9 mouse cellular contexts compared by ENCODE assay signal in genomic region chr7:19023357-19023814, GRCm38 (mm10). TPM values are rescaled to one million over a fixed set of nuclear protein-coding genes. Genes with fewer than 3 reads are reported as not detected.
DNase-seq lines count a peak whose midpoint lies in the region; ATAC-seq and TF ChIP-seq lines count a peak whose summit lies in the region.
"Had no signal": no experiment of that assay in that cellular context is flagged by ENCODE, and none has a peak within 500 bp of the region (broad histone marks: within the 10 kb centered on the region; RNA-seq: fewer than 3 reads in every experiment).

Gene Foxa3, minus strand, starts transcription at chr7:19023538.

- H3K4me2 ChIP-seq in forebrain, embryonic 15.5 days (replicated peaks) = peak within 1 kb of the TSS; percentile 81
- peak within 1 kb of the TSS; percentile 89 for H3K4me2 ChIP-seq in hindbrain, embryonic 13.5 days
- H3K4me2 ChIP-seq in limb, embryonic 14.5 days (replicated peaks; ENCODE audit: low read depth, low read length, severe bottlenecking) = peak within 1 kb of the TSS; percentile 62; the same call in 1 of the 2 replicates
- peak within 1 kb of the TSS; percentile 93 for H3K4me2 ChIP-seq in midbrain, embryonic 13.5 days (replicated peaks)

- H3K9me3 ChIP-seq in forebrain, embryonic 15.5 days = no peaks in the 10 kb centered on the region
- no peaks in the 10 kb centered on the region for H3K9me3 ChIP-seq in hindbrain, embryonic 13.5 days
- no peaks in the 10 kb centered on the region for H3K9me3 ChIP-seq in limb, embryonic 14.5 days (ENCODE audit: control insufficient read depth, low read length)
- H3K9me3 ChIP-seq in midbrain, embryonic 13.5 days = no peaks in the 10 kb centered on the region

- peak; percentile 80 for DNase-seq in ES-CJ7 (ENCODE audit: low read depth, low spot score)
- DNase-seq in adrenal gland, postnatal 10 days = peak; percentile 68
- DNase-seq in limb, embryonic 14.5 days (ENCODE audit: low spot score) = no peak
- DNase-seq in thymus, postnatal 25 days = peak; percentile 37
- DNase-seq in layer of hippocampus, adult 9-10 months (ENCODE audit: low spot score) = no peak

- no peaks in the 10 kb centered on the region for H3K36me3 ChIP-seq in forebrain, embryonic 15.5 days
- no peaks in the 10 kb centered on the region for H3K36me3 ChIP-seq in hindbrain, embryonic 13.5 days
- H3K36me3 ChIP-seq in limb, embryonic 14.5 days (ENCODE audit: control insufficient read depth, insufficient read depth, low read length) = no peaks in the 10 kb centered on the region
- no peaks in the 10 kb centered on the region for H3K36me3 ChIP-seq in midbrain, embryonic 13.5 days

- peaks cover 38% of the 10 kb centered on the region for H3K27me3 ChIP-seq in forebrain, embryonic 15.5 days
- H3K27me3 ChIP-seq in hindbrain, embryonic 13.5 days = peaks cover 41% of the 10 kb centered on the region
- H3K27me3 ChIP-seq in limb, embryonic 14.5 days (ENCODE audit: control insufficient read depth, insufficient read depth, low read length) = peaks cover 32% of the 10 kb centered on the region
- H3K27me3 ChIP-seq in midbrain, embryonic 13.5 days = peaks cover 40% of the 10 kb centered on the region

- WGBS in forebrain, embryonic 15.5 days = 1% methylated on average over 30 of the region's 30 CpGs
- 3% methylated on average over 30 of the region's 30 CpGs for WGBS in hindbrain, embryonic 13.5 days
- 2% methylated on average over 30 of the region's 30 CpGs for WGBS in limb, embryonic 14.5 days
- 4% methylated on average over 30 of the region's 30 CpGs for WGBS in midbrain, embryonic 13.5 days

- no peak for TF ChIP-seq POLR2A in limb, embryonic 14.5 days (IDR thresholded peaks at IDR 0.05; ENCODE audit: borderline replicate concordance, extremely low read depth, insufficient read depth, insufficient read length)

- peak within 1 kb of the TSS; percentile 82 for H3K4me3 ChIP-seq in forebrain, embryonic 15.5 days
- H3K4me3 ChIP-seq in hindbrain, embryonic 13.5 days = peak within 1 kb of the TSS; percentile 92
- H3K4me3 ChIP-seq in limb, embryonic 14.5 days (replicated peaks; ENCODE audit: low read length) = peak within 1 kb of the TSS; percentile 75
- peak within 1 kb of the TSS; percentile 95 for H3K4me3 ChIP-seq in midbrain, embryonic 13.5 days (replicated peaks)

- H3K4me1 ChIP-seq in forebrain, embryonic 15.5 days = peaks cover 23% of the 10 kb centered on the region
- peaks cover 19% of the 10 kb centered on the region for H3K4me1 ChIP-seq in hindbrain, embryonic 13.5 days (replicated peaks)
- peaks cover 9% of the 10 kb centered on the region; the same call in 1 of the 2 replicates for H3K4me1 ChIP-seq in limb, embryonic 14.5 days (ENCODE audit: control insufficient read depth, insufficient read depth, low read length)
- H3K4me1 ChIP-seq in midbrain, embryonic 13.5 days (replicated peaks) = peaks cover 22% of the 10 kb centered on the region

- peak; percentile 26 for ATAC-seq in forebrain, embryonic 15.5 days (replicated peaks)
- peak; percentile 26 for ATAC-seq in hindbrain, embryonic 13.5 days (ENCODE audit: low FRiP score)
- ATAC-seq in limb, embryonic 14.5 days (ENCODE audit: low FRiP score, low read depth) = no peak
- peak; percentile 38 for ATAC-seq in midbrain, embryonic 13.5 days

- peak within 1 kb of the TSS; percentile 29; the same call in 1 of the 2 replicates for H3K27ac ChIP-seq in forebrain, embryonic 15.5 days (replicated peaks)
- H3K27ac ChIP-seq in hindbrain, embryonic 13.5 days = peak within 1 kb of the TSS; percentile 74
- H3K27ac ChIP-seq in limb, embryonic 14.5 days (replicated peaks; ENCODE audit: low read depth, low read length) = no peak within 1 kb of the TSS
- peak within 1 kb of the TSS; percentile 56 for H3K27ac ChIP-seq in midbrain, embryonic 13.5 days

- H3K9ac ChIP-seq in forebrain, embryonic 15.5 days (replicated peaks) = peak within 1 kb of the TSS; percentile 92
- H3K9ac ChIP-seq in hindbrain, embryonic 13.5 days = peak within 1 kb of the TSS; percentile 94
- H3K9ac ChIP-seq in limb, embryonic 14.5 days (ENCODE audit: low read depth, low read length, severe bottlenecking) = peak within 1 kb of the TSS; percentile 86
- H3K9ac ChIP-seq in midbrain, embryonic 13.5 days (replicated peaks) = peak within 1 kb of the TSS; percentile 92

RNA-seq across cellular contexts. Expression of gene Foxa3, which starts in this region (rescaled TPM):
- total RNA-seq in adrenal gland, postnatal 10 days (2021) = 10 to 100 TPM in 1 of 2 experiments, 1 to 10 TPM in 1; 4.8 to 14.0 TPM
- polyA plus RNA-seq in forebrain, embryonic 15.5 days (2015; fragmentation: Nextera tagmentation; extraction: Ambion mirVana) = 0.18 TPM in 1 of 2 replicates, not detected in the other
- not detected in 2 replicates for polyA plus RNA-seq in hindbrain, embryonic 13.5 days (2015; fragmentation: Nextera tagmentation; extraction: Ambion mirVana)
- polyA plus RNA-seq in limb, embryonic 14.5 days (2012; rRNA removed) = 5.3 and 6.7 TPM in 2 replicates
- 3.1 and 3.2 TPM in 2 replicates for polyA plus RNA-seq in limb, embryonic 14.5 days (2014; fragmentation: Nextera tagmentation; extraction: Ambion mirVana)
- not detected in 2 replicates for polyA plus RNA-seq in midbrain, embryonic 13.5 days (2015; fragmentation: Nextera tagmentation; extraction: Ambion mirVana)
- total RNA-seq: layer of hippocampus, postnatal 10 days had no signal

Comparison
In these comparisons a context has a peak if more than half of its experiments do, and no peak if none do; other contexts are left out.
1. Peak in ATAC-seq, H3K4me3 ChIP-seq, H3K27ac ChIP-seq, H3K9ac ChIP-seq and H3K4me2 ChIP-seq in forebrain, embryonic 15.5 days; RNA of the gene not detected or under 1 TPM.
2. Peak in ATAC-seq, H3K4me3 ChIP-seq, H3K27ac ChIP-seq, H3K9ac ChIP-seq and H3K4me2 ChIP-seq in hindbrain, embryonic 13.5 days; RNA of the gene not detected or under 1 TPM.
3. Peak in ATAC-seq, H3K4me3 ChIP-seq, H3K27ac ChIP-seq, H3K9ac ChIP-seq and H3K4me2 ChIP-seq in midbrain, embryonic 13.5 days; RNA of the gene not detected or under 1 TPM.
4. DNase-seq: peak in ES-CJ7 (single experiment), adrenal gland, postnatal 10 days (single experiment) and thymus, postnatal 25 days (single experiment); none in limb, embryonic 14.5 days (single experiment) and layer of hippocampus, adult 9-10 months (single experiment).
5. Peak in every context shown above with its lines, with median percentiles within 50 percentile points of each other: H3K4me2 ChIP-seq, H3K4me3 ChIP-seq and H3K9ac ChIP-seq.